Mouse (Mus musculus): ENCODE results near the gene Gm20388.

DNA sequence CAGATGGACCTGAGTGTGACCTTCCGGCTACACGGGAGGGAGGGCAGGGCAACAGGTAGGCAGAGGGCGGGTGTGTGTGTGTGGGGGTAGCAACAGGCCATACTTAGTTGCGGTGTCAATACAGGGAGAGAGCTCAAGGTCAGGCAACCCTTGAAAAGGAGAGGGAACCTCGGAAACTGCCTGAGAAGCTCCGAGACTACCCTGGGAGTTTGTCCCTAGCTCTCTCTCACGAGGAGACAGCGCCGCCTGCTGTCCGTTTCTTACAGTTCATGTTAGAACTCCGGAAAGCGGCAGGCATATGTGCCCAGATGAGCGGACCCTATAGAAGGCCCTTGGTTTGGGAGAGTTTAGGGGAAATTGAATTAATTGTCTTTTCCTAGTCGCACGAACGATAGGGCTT lies 1182.0 kb downstream of the Gm20388 start:
- TF ChIP-seq CTCF (IDR thresholded peaks at IDR 0.05; ENCODE audit: low read depth) (peak; percentile 95), EP300 (optimal IDR thresholded peaks at IDR 0.05) (no peak)
